Mouse (Mus musculus) common myeloid progenitor, adult 5-6 weeks (primary cell): ENCODE data around the gene Rps6ka2. TPM values are rescaled to one million over a fixed set of nuclear protein-coding genes. Genes with fewer than 3 reads are reported as not detected.
"Not testable (repeated sequence)": the region's sequence is repeated elsewhere in the genome, so short reads cannot be mapped to it uniquely, and the experiment has no call there.

Source experiments
- ATAC-seq: replicated peaks from 2 replicates; pipeline ENCODE4 v1.8.0; 2016; ENCODE audit warnings: low read depth, mild to moderate bottlenecking, moderate TSS enrichment, inconsistent platforms; ENCODE audit not compliant: poor library complexity, severe bottlenecking
- total RNA-seq: library from RNA; stranded (forward); fragments of 200-1000, 187-1606 nt; gene quantifications from 2 replicates; pipeline ENCODE4 v1.2.3, GENCODE M21; 2017

The Rps6ka2 gene
- total RNA-seq, 1 experiment from 2014 or later = 2.1 TPM

GRCm38 (mm10) chr17:7264610-7265009 is 94.7 kb downstream of the Rps6ka2 start:
- ATAC-seq = no peak

GRCm38 (mm10) chr17:7265291-7265690 is 95.4 kb downstream of the Rps6ka2 start:
- ATAC-seq = no peak

- peak; percentile 57; the same call in 1 of the 2 replicates for ATAC-seq
Measured at GRCm38 (mm10) chr17:7265705-7266368, 95.9 kb downstream of the Rps6ka2 start.

GRCm38 (mm10) chr17:7267843-7268242 is 97.9 kb downstream of the Rps6ka2 start:
- ATAC-seq = no peak

GRCm38 (mm10) chr17:7269151-7269806 is 99.4 kb downstream of the Rps6ka2 start:
- no peak for ATAC-seq

GRCm38 (mm10) chr17:7270506-7270905 is 100.6 kb downstream of the Rps6ka2 start:
- ATAC-seq = no peak

- no peak for ATAC-seq
Measured at GRCm38 (mm10) chr17:7271522-7272134, 101.7 kb downstream of the Rps6ka2 start.

GRCm38 (mm10) chr17:7273054-7273453 is 103.1 kb downstream of the Rps6ka2 start:
- ATAC-seq = no peak

- ATAC-seq = no peak
Measured at GRCm38 (mm10) chr17:7273785-7274184, 103.9 kb downstream of the Rps6ka2 start.

- ATAC-seq = no peak
Measured at GRCm38 (mm10) chr17:7278702-7279242, 108.9 kb downstream of the Rps6ka2 start.

GRCm38 (mm10) chr17:7279251-7279650 is 109.3 kb downstream of the Rps6ka2 start:
- no peak for ATAC-seq

GRCm38 (mm10) chr17:7284297-7284910 is 114.5 kb downstream of the Rps6ka2 start:
- ATAC-seq = no peak

- ATAC-seq = no peak
Measured at GRCm38 (mm10) chr17:7285292-7285691, 115.4 kb downstream of the Rps6ka2 start.

- ATAC-seq = no peak
Measured at GRCm38 (mm10) chr17:7286422-7287050, 116.6 kb downstream of the Rps6ka2 start.

- no peak for ATAC-seq
Measured at GRCm38 (mm10) chr17:7292012-7292684, 122.2 kb downstream of the Rps6ka2 start.

- ATAC-seq = peak; percentile 95
Measured at GRCm38 (mm10) chr17:7306278-7307196, 136.6 kb downstream of the Rps6ka2 start.

GRCm38 (mm10) chr17:7315693-7316382 is 145.9 kb downstream of the Rps6ka2 start:
- ATAC-seq = peak; percentile 88

GRCm38 (mm10) chr17:7319789-7320188 is 149.9 kb downstream of the Rps6ka2 start:
- not testable (repeated sequence) for ATAC-seq
